10 mouse cellular contexts compared by ENCODE assay signal in the genomic region with DNA sequence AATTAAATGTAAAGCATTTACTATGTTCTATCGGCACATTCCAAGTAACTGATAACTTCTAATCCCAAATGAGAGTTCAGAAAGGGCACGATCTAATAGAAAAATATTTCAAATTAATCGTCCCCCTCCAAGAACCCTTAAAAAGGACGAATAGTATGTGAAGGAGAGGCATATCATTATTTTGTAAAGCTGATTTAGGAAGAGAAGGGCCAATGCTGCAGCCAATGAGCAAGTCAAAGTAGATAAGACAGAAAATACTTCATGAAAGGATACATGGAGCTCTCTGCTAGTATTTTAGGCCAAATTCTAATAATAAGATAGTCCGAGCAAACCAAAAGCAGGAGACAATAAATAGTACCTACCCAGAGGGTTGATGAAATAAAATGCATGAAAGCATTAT. TPM values are rescaled to one million over a fixed set of nuclear protein-coding genes. Genes with fewer than 3 reads are reported as not detected.
DNase-seq lines count a peak whose midpoint lies in the region; ATAC-seq and TF ChIP-seq lines count a peak whose summit lies in the region.
"Had no signal": no experiment of that assay in that cellular context is flagged by ENCODE, and none has a peak within 500 bp of the region (broad histone marks: within the 10 kb centered on the region; RNA-seq: fewer than 3 reads in every experiment).

No protein-coding gene starts in this region.

- H3K4me2 ChIP-seq in lung, embryonic 16.5 days (ENCODE audit: low read depth, low read length): peak overlapping the region; percentile 69
- peak overlapping the region; percentile 59 for H3K4me2 ChIP-seq in forebrain, embryonic 11.5 days (ENCODE audit: low read depth, low read length, severe bottlenecking)
- peak overlapping the region; percentile 67 for H3K4me2 ChIP-seq in limb, embryonic 14.5 days (replicated peaks; ENCODE audit: low read depth, low read length, severe bottlenecking)
- peak overlapping the region; percentile 60 for H3K4me2 ChIP-seq in stomach, embryonic 14.5 days (replicated peaks; ENCODE audit: low read depth, low read length)

- no peaks in the 10 kb centered on the region for H3K36me3 ChIP-seq in lung, embryonic 16.5 days (ENCODE audit: control insufficient read depth, insufficient read depth, low read length)
- H3K36me3 ChIP-seq in forebrain, embryonic 11.5 days (ENCODE audit: control insufficient read depth, insufficient read depth, low read length): no peaks in the 10 kb centered on the region
- H3K36me3 ChIP-seq in limb, embryonic 14.5 days (ENCODE audit: control insufficient read depth, insufficient read depth, low read length): no peaks in the 10 kb centered on the region
- H3K36me3 ChIP-seq in stomach, embryonic 14.5 days (ENCODE audit: control insufficient read depth, insufficient read depth, low read length): no peaks in the 10 kb centered on the region

- peak overlapping the region; percentile 92 for H3K4me3 ChIP-seq in lung, embryonic 16.5 days (ENCODE audit: low read length)
- H3K4me3 ChIP-seq in forebrain, embryonic 11.5 days (ENCODE audit: low read depth, low read length): peak overlapping the region; percentile 76
- H3K4me3 ChIP-seq in limb, embryonic 14.5 days (replicated peaks; ENCODE audit: low read length): peak overlapping the region; percentile 85
- peak overlapping the region; percentile 75 for H3K4me3 ChIP-seq in stomach, embryonic 14.5 days (ENCODE audit: low read depth, low read length)

- no peaks in the 10 kb centered on the region for H3K27me3 ChIP-seq in lung, embryonic 16.5 days (ENCODE audit: control insufficient read depth, insufficient read depth, low read depth, low read length)
- no peaks in the 10 kb centered on the region for H3K27me3 ChIP-seq in forebrain, embryonic 11.5 days (ENCODE audit: control insufficient read depth, insufficient read depth, low read length)
- H3K27me3 ChIP-seq in limb, embryonic 14.5 days (ENCODE audit: control insufficient read depth, insufficient read depth, low read length): no peaks in the 10 kb centered on the region
- H3K27me3 ChIP-seq in stomach, embryonic 14.5 days (ENCODE audit: control insufficient read depth, insufficient read depth, low read length): no peaks in the 10 kb centered on the region

- H3K9me3 ChIP-seq in lung, embryonic 16.5 days (ENCODE audit: control insufficient read depth, low read length): no peaks in the 10 kb centered on the region
- H3K9me3 ChIP-seq in forebrain, embryonic 11.5 days (ENCODE audit: control insufficient read depth, low read length): no peaks in the 10 kb centered on the region
- no peaks in the 10 kb centered on the region for H3K9me3 ChIP-seq in limb, embryonic 14.5 days (ENCODE audit: control insufficient read depth, low read length)
- H3K9me3 ChIP-seq in stomach, embryonic 14.5 days (ENCODE audit: control insufficient read depth, low read depth, low read length): no peaks in the 10 kb centered on the region

- no peak for DNase-seq in lung, postnatal 25 days (ENCODE audit: low spot score)
- DNase-seq in forebrain, embryonic 11.5 days (ENCODE audit: low spot score): no peak
- no peak for DNase-seq in limb, embryonic 14.5 days (ENCODE audit: low spot score)
- DNase-seq in testis, postnatal 10 days (ENCODE audit: low spot score): no peak
- no peak for DNase-seq in frontal cortex, adult 2 months (ENCODE audit: extremely low spot score in 1 of 2, low spot score in 1 of 2)
- no peak for DNase-seq in left cerebral cortex, adult 18-20 months (ENCODE audit: low spot score in 2 of 2)
- DNase-seq: adrenal gland, postnatal 25 days; right cerebral cortex, postnatal 14 days had no signal

- no peak overlapping the region for H3K27ac ChIP-seq in lung, embryonic 16.5 days (ENCODE audit: low read length)
- H3K27ac ChIP-seq in forebrain, embryonic 11.5 days (ENCODE audit: low read depth, low read length): no peak overlapping the region
- no peak overlapping the region for H3K27ac ChIP-seq in limb, embryonic 14.5 days (replicated peaks; ENCODE audit: low read depth, low read length)
- H3K27ac ChIP-seq in stomach, embryonic 14.5 days (ENCODE audit: low read length): no peak overlapping the region; the same call in 1 of the 2 replicates

- TF ChIP-seq POLR2A in limb, embryonic 14.5 days (IDR thresholded peaks at IDR 0.05; ENCODE audit: borderline replicate concordance, extremely low read depth, insufficient read depth, insufficient read length): no peak

- H3K4me1 ChIP-seq in lung, embryonic 16.5 days (replicated peaks; ENCODE audit: control insufficient read depth, insufficient read depth, low read length): peaks cover 11% of the 10 kb centered on the region; the same call in 1 of the 2 replicates
- peaks cover 6% of the 10 kb centered on the region; the same call in 1 of the 2 replicates for H3K4me1 ChIP-seq in forebrain, embryonic 11.5 days (replicated peaks; ENCODE audit: control insufficient read depth, insufficient read depth, low read length)
- 0 out of 2 replicates have a peak, but pooled peaks cover 9% of the 10 kb centered on the region for H3K4me1 ChIP-seq in limb, embryonic 14.5 days (ENCODE audit: control insufficient read depth, insufficient read depth, low read length)
- no peaks in the 10 kb centered on the region; the same call in 1 of the 2 replicates for H3K4me1 ChIP-seq in stomach, embryonic 14.5 days (ENCODE audit: control insufficient read depth, insufficient read depth, low read length)

- 54% methylated on average over 5 of the region's 5 CpGs for WGBS in lung, embryonic 16.5 days
- 68% methylated on average over 5 of the region's 5 CpGs for WGBS in forebrain, embryonic 11.5 days
- WGBS in limb, embryonic 14.5 days: 63% methylated on average over 5 of the region's 5 CpGs
- WGBS in stomach, embryonic 14.5 days: 60% methylated on average over 5 of the region's 5 CpGs

- ATAC-seq in lung, embryonic 16.5 days (ENCODE audit: low read depth): no peak
- ATAC-seq in forebrain, embryonic 11.5 days (replicated peaks; ENCODE audit: low FRiP score): no peak
- no peak for ATAC-seq in limb, embryonic 14.5 days (ENCODE audit: low FRiP score, low read depth)
- no peak for ATAC-seq in stomach, embryonic 14.5 days (ENCODE audit: insufficient number of reproducible peaks, insufficient read depth, low FRiP score, low read depth)

- H3K9ac ChIP-seq in lung, embryonic 16.5 days (ENCODE audit: low read length): peak overlapping the region; percentile 98
- H3K9ac ChIP-seq in forebrain, embryonic 11.5 days (ENCODE audit: low read length): no peak overlapping the region
- peak overlapping the region; percentile 91; the same call in 1 of the 2 replicates for H3K9ac ChIP-seq in limb, embryonic 14.5 days (ENCODE audit: low read depth, low read length, severe bottlenecking)
- peak overlapping the region; percentile 89 for H3K9ac ChIP-seq in stomach, embryonic 14.5 days (replicated peaks; ENCODE audit: low read depth, low read length)

RNA-seq across cellular contexts. Expression of a gene that starts 1.3 kb away (rescaled TPM):
- polyA plus RNA-seq in lung, embryonic 16.5 days (2015; fragmentation: Nextera tagmentation; extraction: Ambion mirVana): 84.8 and 87.2 TPM in 2 replicates
- 58.1 and 59.0 TPM in 2 replicates for polyA plus RNA-seq in forebrain, embryonic 11.5 days (2014; fragmentation: Nextera tagmentation; extraction: Ambion mirVana)
- 20.2 and 24.6 TPM in 2 replicates for polyA plus RNA-seq in limb, embryonic 14.5 days (2012; rRNA removed)
- 55.3 and 58.2 TPM in 2 replicates for polyA plus RNA-seq in limb, embryonic 14.5 days (2014; fragmentation: Nextera tagmentation; extraction: Ambion mirVana)
- 86.0 and 86.2 TPM in 2 replicates for polyA plus RNA-seq in stomach, embryonic 14.5 days (2014; fragmentation: Nextera tagmentation; extraction: Ambion mirVana)
- 36.4 and 38.3 TPM in 2 replicates for polyA plus RNA-seq in frontal cortex, adult 2 months (2012; rRNA removed)
- total RNA-seq in left cerebral cortex, adult 18-20 months (2021): 10 to 100 TPM; 47.4 to 48.7 TPM
